Mouse (Mus musculus) olfactory bulb, adult 2 months (tissue): ENCODE data around the gene Cfd.

Experiments used
- CTCF ChIP-seq: fragments of 200-500 bp; IDR thresholded peaks from 2 replicates; pipeline ENCODE4 v1.5.1; 2012; ENCODE audit warnings: low read depth, mild to moderate bottlenecking, low read length, moderate library complexity; ENCODE audit not compliant: insufficient read depth
- POLR2A ChIP-seq: fragments of 200-500 bp; IDR thresholded peaks from 2 replicates; pipeline ENCODE4 v1.6.1; 2012; ENCODE audit warnings: mild to moderate bottlenecking, low read depth, low read length, moderate library complexity; ENCODE audit not compliant: insufficient read depth

- TF ChIP-seq CTCF (peak; percentile 99), POLR2A (no peak)
Observed at GRCm38 (mm10) chr10:79924998-79925784, 34.5 kb downstream of the Cfd start.
